ENCODE assay signal across 11 mouse cellular contexts in the genomic region with DNA sequence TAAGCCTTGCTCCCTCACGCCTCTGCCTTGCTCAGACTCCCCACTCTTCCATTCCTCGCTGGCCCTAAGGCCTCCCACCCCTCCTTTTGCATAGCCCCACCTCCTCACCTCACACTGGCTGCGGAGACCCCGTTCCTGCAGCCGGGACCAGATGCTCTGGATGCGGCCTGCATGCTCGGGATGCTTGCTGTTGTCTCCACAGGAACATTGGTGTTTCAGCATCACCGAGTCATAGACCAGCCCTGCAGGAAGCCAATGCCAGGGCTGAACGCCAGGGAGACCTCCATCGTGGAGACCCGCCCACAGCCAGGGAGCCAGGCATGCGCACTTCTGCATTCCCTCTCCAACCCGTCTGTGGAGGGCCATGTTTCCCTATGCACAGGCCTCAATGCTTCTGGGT. TPM values are rescaled to one million over a fixed set of nuclear protein-coding genes. Genes with fewer than 3 reads are reported as not detected.
A peak's percentile ranks its signal among the peaks of the same experiment; 100 is the strongest.
DNase-seq lines count a peak whose midpoint lies in the region; ATAC-seq and TF ChIP-seq lines count a peak whose summit lies in the region.
"Had no signal": no experiment of that assay in that cellular context is flagged by ENCODE, and none has a peak within 500 bp of the region (broad histone marks: within the 10 kb centered on the region; RNA-seq: fewer than 3 reads in every experiment).

No protein-coding gene starts in this region.

- WGBS in kidney, embryonic 15.5 days: 31% methylated on average over 13 of the region's 13 CpGs
- 28% methylated on average over 13 of the region's 13 CpGs for WGBS in embryonic facial prominence, embryonic 11.5 days
- 14% methylated on average over 13 of the region's 13 CpGs for WGBS in limb, embryonic 10.5 days
- WGBS in olfactory bulb, adult 2 months: 39% methylated on average over 13 of the region's 13 CpGs

- H3K4me2 ChIP-seq in kidney, embryonic 15.5 days: peak overlapping the region; percentile 39; the same call in 1 of the 2 replicates
- H3K4me2 ChIP-seq in embryonic facial prominence, embryonic 11.5 days (ENCODE audit: low read depth, low read length): no peak overlapping the region; the same call in 1 of the 2 replicates

- H3K9ac ChIP-seq in kidney, embryonic 15.5 days: no peak overlapping the region
- 0 out of 2 replicates have a peak overlapping the region, but pooled peaks have one; percentile 4 for H3K9ac ChIP-seq in embryonic facial prominence, embryonic 11.5 days (replicated peaks; ENCODE audit: low read length)

- peaks cover 83% of the 10 kb centered on the region for H3K36me3 ChIP-seq in kidney, embryonic 15.5 days
- H3K36me3 ChIP-seq in embryonic facial prominence, embryonic 11.5 days (replicated peaks; ENCODE audit: control insufficient read depth, insufficient read depth, low read depth, low read length): no peaks in the 10 kb centered on the region; the same call in 1 of the 2 replicates
- peaks cover 87% of the 10 kb centered on the region for H3K36me3 ChIP-seq in limb, embryonic 10.5 days

- peak overlapping the region; percentile 19; the same call in 1 of the 2 replicates for H3K4me3 ChIP-seq in kidney, embryonic 15.5 days (replicated peaks)
- no peak overlapping the region for H3K4me3 ChIP-seq in embryonic facial prominence, embryonic 11.5 days (ENCODE audit: low read depth, low read length)
- H3K4me3 ChIP-seq in limb, embryonic 10.5 days: peak overlapping the region; percentile 44
- peak overlapping the region; percentile 4; the same call in 1 of the 2 replicates for H3K4me3 ChIP-seq in olfactory bulb, adult 2 months (ENCODE audit: insufficient read depth, low read depth, low read length)

- H3K4me1 ChIP-seq in kidney, embryonic 15.5 days: 0 out of 2 replicates have a peak, but pooled peaks cover 4% of the 10 kb centered on the region
- H3K4me1 ChIP-seq in embryonic facial prominence, embryonic 11.5 days (ENCODE audit: control insufficient read depth, insufficient read depth, low read length): no peaks in the 10 kb centered on the region
- peaks cover 16% of the 10 kb centered on the region for H3K4me1 ChIP-seq in limb, embryonic 10.5 days
- H3K4me1 ChIP-seq in olfactory bulb, adult 2 months (ENCODE audit: control insufficient read depth, insufficient read depth, low read length): peaks cover 13% of the 10 kb centered on the region

- TF ChIP-seq CTCF in olfactory bulb, adult 2 months (IDR thresholded peaks at IDR 0.05; ENCODE audit: insufficient read depth, low read depth, low read length): no peak

- DNase-seq in kidney, adult 11 months: no peak
- peak; percentile 54 for DNase-seq in embryonic facial prominence, embryonic 11.5 days (ENCODE audit: low spot score)
- DNase-seq in limb, embryonic 10.5 days (ENCODE audit: low spot score): peak; percentile 66
- no peak for DNase-seq in thymus, postnatal 4 days
- DNase-seq in gastrocnemius, postnatal 10 days: no peak
- DNase-seq: cerebellum, adult 18-20 months; layer of hippocampus, postnatal 36 days had no signal

- no peak overlapping the region for H3K27ac ChIP-seq in kidney, embryonic 15.5 days
- no peak overlapping the region for H3K27ac ChIP-seq in embryonic facial prominence, embryonic 11.5 days (replicated peaks; ENCODE audit: low read depth, low read length)
- H3K27ac ChIP-seq in limb, embryonic 10.5 days: peak overlapping the region; percentile 65
- no peak overlapping the region for H3K27ac ChIP-seq in olfactory bulb, adult 2 months (ENCODE audit: insufficient read depth, low read depth, low read length)

- 0 out of 2 replicates have a peak, but pooled peaks have one; percentile 13 for ATAC-seq in kidney, embryonic 15.5 days (replicated peaks; ENCODE audit: low FRiP score)
- 0 out of 2 replicates have a peak, but pooled peaks have one; percentile 3 for ATAC-seq in embryonic facial prominence, embryonic 11.5 days (replicated peaks; ENCODE audit: insufficient number of reproducible peaks, low FRiP score, low TSS enrichment, low read depth)
- ATAC-seq in megakaryocyte progenitor cell, adult 5-6 weeks (replicated peaks; ENCODE audit: poor library complexity): no peak

- TF ChIP-seq POLR2A in olfactory bulb, adult 2 months (IDR thresholded peaks at IDR 0.05; ENCODE audit: insufficient read depth, low read depth, low read length): no peak

- no peaks in the 10 kb centered on the region for H3K27me3 ChIP-seq in kidney, embryonic 15.5 days
- no peaks in the 10 kb centered on the region for H3K27me3 ChIP-seq in embryonic facial prominence, embryonic 11.5 days (ENCODE audit: control insufficient read depth, insufficient read depth, low read length)
- no peaks in the 10 kb centered on the region for H3K27me3 ChIP-seq in limb, embryonic 10.5 days (ENCODE audit: low read depth, poor library complexity, severe bottlenecking)

- no peaks in the 10 kb centered on the region for H3K9me3 ChIP-seq in kidney, embryonic 15.5 days (replicated peaks)
- no peaks in the 10 kb centered on the region for H3K9me3 ChIP-seq in embryonic facial prominence, embryonic 11.5 days (replicated peaks; ENCODE audit: control insufficient read depth, low read length)
- no peaks in the 10 kb centered on the region for H3K9me3 ChIP-seq in limb, embryonic 10.5 days (replicated peaks)
- H3K9me3 ChIP-seq: G1E had no signal

RNA-seq across cellular contexts. Expression of gene Slc48a1, which starts 24.3 kb away (rescaled TPM):
- polyA plus RNA-seq in kidney, embryonic 15.5 days (2015; fragmentation: Nextera tagmentation; extraction: Ambion mirVana): 57.5 and 58.8 TPM in 2 replicates
- 18.9 and 22.8 TPM in 2 replicates for polyA plus RNA-seq in embryonic facial prominence, embryonic 11.5 days (2014; fragmentation: Nextera tagmentation; extraction: Ambion mirVana)
- polyA plus RNA-seq in limb, embryonic 10.5 days (2016; fragmentation: Nextera tagmentation; extraction: Ambion mirVana): 17.0 and 23.5 TPM in 2 replicates
- polyA plus RNA-seq in olfactory bulb, adult 2 months (2012; ENCODE audit: insufficient read depth, insufficient read length, low replicate concordance, missing spikeins): not detected in 2 replicates
- 83.0 and 94.4 TPM in 2 replicates for total RNA-seq in megakaryocyte progenitor cell, adult 5-6 weeks (2015)
- 62.7 and 70.0 TPM in 2 replicates for total RNA-seq in megakaryocyte progenitor cell, adult 5-6 weeks (2017)
- total RNA-seq in gastrocnemius, postnatal 10 days (2021): 10 to 100 TPM; 34.5 to 42.6 TPM

RNA-seq across cellular contexts. Expression of gene Rapgef3, which starts 34.8 kb away (rescaled TPM):
- polyA plus RNA-seq in kidney, embryonic 15.5 days (2015; fragmentation: Nextera tagmentation; extraction: Ambion mirVana): 23.0 and 29.7 TPM in 2 replicates
- 2.2 and 2.4 TPM in 2 replicates for polyA plus RNA-seq in embryonic facial prominence, embryonic 11.5 days (2014; fragmentation: Nextera tagmentation; extraction: Ambion mirVana)
- 6.4 and 6.7 TPM in 2 replicates for polyA plus RNA-seq in limb, embryonic 10.5 days (2016; fragmentation: Nextera tagmentation; extraction: Ambion mirVana)
- polyA plus RNA-seq in olfactory bulb, adult 2 months (2012; ENCODE audit: insufficient read depth, insufficient read length, low replicate concordance, missing spikeins): not detected in 2 replicates
- total RNA-seq in megakaryocyte progenitor cell, adult 5-6 weeks (2015): 4.0 and 4.5 TPM in 2 replicates
- total RNA-seq in megakaryocyte progenitor cell, adult 5-6 weeks (2017): 11.7 and 12.0 TPM in 2 replicates
- total RNA-seq in gastrocnemius, postnatal 10 days (2021): 1 to 10 TPM; 7.4 to 8.5 TPM

RNA-seq across cellular contexts. Expression of gene Hdac7, which starts 41.7 kb away (rescaled TPM):
- 29.9 and 35.2 TPM in 2 replicates for polyA plus RNA-seq in kidney, embryonic 15.5 days (2015; fragmentation: Nextera tagmentation; extraction: Ambion mirVana)
- 17.0 and 20.3 TPM in 2 replicates for polyA plus RNA-seq in embryonic facial prominence, embryonic 11.5 days (2014; fragmentation: Nextera tagmentation; extraction: Ambion mirVana)
- 28.5 and 32.1 TPM in 2 replicates for polyA plus RNA-seq in limb, embryonic 10.5 days (2016; fragmentation: Nextera tagmentation; extraction: Ambion mirVana)
- 147 TPM in 1 of 2 replicates, not detected in the other for polyA plus RNA-seq in olfactory bulb, adult 2 months (2012; ENCODE audit: insufficient read depth, insufficient read length, low replicate concordance, missing spikeins)
- 22.1 and 29.2 TPM in 2 replicates for total RNA-seq in megakaryocyte progenitor cell, adult 5-6 weeks (2015)
- total RNA-seq in megakaryocyte progenitor cell, adult 5-6 weeks (2017): 12.6 and 14.0 TPM in 2 replicates
- total RNA-seq in gastrocnemius, postnatal 10 days (2021): 10 to 100 TPM; 24.5 to 40.3 TPM

Comparison
In these comparisons a context has a peak if more than half of its experiments do, and no peak if none do; other contexts are left out.
1. DNase-seq: peak in embryonic facial prominence, embryonic 11.5 days (single experiment) and limb, embryonic 10.5 days (single experiment); none in kidney, adult 11 months (single experiment), thymus, postnatal 4 days (single experiment) and gastrocnemius, postnatal 10 days (single experiment).